Mouse (Mus musculus) embryo, embryonic 9.5 days (tissue): ENCODE results near the gene Grxcr1.

Experiments
- DNase-seq: peaks from one replicate; pipeline ENCODE4 v3.0.0-alpha.2; 2017; ENCODE audit errors: extremely low spot score

Gene Grxcr1

DNA sequence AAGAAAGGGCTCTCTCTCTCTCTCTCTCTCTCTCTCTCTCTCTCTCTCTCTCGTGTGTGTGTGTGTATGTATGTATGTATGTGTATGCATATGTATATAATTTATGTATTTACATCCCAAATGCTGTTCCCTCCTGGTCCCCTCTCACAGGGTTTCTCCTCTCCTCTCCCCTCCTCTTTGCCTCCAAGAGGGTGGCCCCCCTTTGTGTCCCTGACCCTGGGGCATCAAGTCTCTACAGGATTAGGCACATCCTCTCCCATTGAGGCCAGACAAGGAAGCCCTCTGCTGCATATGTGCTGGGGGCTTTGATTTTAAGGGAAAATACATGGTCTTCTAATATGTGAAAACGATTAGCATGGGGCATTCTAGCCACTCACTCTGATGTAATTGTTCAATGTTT is 61.5 kb downstream of the Grxcr1 start:
- no peak for DNase-seq

DNA sequence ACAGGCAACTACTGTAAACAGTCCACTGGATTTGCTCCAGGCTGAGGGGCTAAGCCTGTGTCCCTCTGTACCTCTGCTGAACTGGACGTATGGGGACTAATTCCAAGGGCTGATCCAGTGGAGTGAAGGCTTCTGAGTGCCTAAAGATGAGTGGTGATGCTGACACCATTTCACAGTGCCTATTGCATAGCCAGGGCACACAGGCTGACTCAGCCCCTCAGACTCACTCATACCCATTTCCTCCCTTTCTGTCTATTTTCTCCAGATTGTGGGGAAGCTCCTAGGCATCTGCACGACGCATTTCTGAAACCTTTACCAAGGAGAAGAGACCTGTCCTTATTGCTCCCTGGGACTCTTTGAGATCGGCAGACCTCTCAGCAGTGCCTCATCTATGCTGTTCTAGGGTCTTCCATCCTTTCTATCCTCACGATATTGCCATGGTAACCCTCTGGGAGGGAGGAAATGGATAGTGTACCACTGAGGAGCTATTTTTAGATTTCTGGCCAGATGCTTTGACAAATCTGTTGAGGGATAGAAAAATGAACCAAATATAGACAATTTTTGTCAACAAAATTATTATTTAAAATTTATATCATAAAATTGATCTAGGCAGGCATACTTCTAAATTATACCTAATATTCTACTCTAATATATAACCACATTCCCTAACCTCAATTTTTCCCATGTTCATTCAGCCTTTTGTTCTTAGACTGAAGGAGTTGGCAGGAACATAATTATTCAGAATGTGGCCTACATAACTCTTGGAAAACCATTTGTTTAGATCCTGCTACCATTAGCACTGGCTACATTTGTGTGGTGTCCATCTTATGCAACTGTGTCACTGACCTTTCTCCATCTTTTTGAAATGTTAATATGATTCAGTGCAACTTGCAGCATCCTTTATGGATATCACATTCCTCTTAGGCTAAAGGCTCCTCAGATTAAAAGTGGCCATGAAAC is 66.3 kb downstream of the Grxcr1 start:
- DNase-seq: no peak

DNA sequence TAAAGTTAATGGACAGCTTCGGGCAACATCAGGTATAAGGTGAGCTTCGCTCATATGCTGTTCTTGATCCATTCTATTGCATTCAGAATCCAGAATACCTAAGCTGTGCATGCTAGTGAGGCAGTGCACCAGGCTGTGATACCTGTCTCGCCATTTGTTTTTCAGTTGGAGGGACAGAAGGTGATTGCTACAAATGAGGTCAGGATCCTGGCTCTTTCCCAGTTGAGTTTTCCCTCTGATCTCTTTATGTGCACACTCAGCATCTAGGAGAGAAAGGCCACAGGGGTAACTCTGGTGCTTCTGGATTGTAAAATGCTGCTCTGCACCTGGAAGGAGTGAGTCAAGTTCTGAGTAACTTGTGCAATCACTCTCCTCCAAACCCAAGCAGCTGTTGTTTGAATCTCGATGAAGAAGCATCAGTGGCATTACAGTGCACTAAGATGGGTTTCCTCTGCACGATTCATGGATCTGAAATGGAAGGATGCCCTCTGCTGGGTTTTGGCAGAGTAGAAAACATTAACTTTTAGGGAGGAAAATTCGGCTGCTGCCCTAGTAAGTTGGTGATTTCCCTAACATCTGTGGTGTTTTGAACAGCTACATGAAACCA is 80.9 kb downstream of the Grxcr1 start:
- no peak for DNase-seq

DNA sequence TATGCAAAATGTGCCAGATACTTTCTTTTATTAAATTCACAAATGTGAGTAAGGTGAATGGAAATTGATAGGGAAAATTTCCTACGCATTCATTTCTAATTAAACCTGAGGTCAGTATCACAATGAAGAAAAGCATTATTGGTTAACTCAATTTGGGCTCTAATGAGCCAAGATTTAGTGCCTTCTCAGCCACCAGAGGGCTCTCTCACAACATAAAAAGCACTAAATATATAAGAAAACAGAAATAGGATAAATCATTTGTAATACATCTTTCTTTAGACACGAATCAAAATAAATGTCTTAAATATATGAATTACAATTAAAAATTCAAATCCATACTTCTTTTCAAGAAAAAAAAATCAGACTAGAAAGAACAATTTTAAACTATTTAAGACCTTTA is 89.2 kb downstream of the Grxcr1 start:
- DNase-seq: no peak

DNA sequence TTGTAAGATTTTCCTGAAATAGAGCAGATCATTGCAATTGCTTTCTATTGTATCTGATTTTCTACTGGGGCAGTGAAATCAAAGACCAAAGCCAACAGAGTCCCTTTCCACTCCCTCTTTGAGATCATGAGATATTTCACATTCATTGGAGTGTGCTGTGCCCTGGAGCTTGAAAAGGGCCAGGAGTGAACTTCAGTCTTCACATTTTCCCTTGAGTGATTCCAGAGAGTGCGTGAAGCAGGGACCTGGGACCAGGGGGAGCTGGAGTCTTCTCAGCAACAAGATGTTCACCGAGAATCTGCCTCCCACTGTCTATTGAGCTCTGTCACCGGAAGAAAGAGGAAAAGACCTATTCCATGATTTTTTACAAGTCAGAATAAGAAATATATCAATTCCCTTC is 91.2 kb downstream of the Grxcr1 start:
- DNase-seq: no peak

DNA sequence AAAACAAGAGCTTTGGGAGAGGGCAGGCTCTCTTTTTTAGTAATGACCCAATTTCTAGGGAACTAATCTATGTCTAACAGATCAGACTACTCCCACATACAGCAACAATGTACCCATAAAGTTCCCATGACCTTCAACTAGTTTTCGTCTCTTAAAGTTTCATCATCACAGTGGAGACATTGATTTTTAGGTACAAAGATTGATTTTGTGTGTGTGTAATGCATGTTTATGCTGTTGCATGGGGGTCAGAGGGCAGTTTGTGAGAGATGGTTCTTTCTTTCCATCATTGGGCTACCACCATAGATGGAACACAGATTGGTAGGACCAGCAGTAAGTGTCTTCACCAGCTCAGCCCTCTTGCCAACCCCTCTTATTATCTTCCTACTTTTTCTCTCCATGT is 93.8 kb downstream of the Grxcr1 start:
- no peak for DNase-seq

DNA sequence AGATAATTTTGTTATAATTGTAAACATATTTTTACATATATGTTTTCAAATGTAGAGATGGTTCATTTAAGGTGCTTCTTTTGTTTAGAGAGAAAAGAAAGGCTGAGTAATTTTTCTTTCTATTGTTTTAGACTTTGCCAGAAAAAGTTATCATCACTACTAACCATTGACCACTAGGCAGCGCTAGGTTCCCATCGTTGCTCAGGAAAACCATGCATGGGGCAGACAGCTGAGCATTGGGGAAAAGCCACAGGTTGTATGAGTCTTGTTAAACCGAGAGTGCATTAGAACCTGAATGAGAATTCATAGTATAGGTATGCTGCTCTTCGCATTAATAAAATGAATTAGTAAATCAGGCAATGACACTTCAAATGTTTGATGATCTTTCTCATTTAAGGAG is 96.8 kb downstream of the Grxcr1 start:
- peak; percentile 34 for DNase-seq

DNA sequence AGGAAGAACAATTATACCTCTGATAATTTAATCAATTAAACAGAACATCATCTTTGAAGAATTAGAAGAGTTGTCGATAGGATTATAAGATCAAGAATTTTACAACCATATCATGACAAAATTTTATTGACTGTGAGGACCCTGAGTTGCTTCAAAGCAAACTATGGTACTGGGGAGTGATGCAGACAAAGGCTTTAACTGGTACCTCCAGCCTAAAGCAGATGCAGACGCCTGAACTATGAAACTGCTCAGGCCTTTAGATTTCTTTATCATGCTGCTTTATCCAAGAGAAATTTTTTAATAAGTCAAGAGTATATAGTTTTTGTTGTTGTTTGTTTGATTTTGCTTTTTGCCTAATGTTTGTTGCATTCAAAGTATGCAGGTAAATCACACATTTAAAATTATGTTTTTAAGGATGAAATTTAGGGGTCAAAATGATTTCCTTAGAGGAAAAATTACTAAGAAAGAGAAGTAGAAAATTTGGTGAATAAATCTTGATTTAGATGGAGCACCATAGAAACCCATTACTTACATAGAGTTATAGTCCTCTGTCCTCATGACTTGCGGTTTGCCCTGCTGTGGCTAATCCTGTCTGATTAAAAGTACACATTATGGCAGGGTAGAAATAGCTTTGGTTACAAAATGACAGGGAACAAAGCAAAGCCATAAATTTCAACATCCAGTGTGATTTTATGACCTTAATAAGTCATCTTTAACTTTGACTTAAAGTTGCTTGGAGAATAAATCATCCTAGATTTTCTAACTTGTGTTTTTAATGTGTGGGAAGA is 97.4 kb downstream of the Grxcr1 start:
- DNase-seq: no peak

DNA sequence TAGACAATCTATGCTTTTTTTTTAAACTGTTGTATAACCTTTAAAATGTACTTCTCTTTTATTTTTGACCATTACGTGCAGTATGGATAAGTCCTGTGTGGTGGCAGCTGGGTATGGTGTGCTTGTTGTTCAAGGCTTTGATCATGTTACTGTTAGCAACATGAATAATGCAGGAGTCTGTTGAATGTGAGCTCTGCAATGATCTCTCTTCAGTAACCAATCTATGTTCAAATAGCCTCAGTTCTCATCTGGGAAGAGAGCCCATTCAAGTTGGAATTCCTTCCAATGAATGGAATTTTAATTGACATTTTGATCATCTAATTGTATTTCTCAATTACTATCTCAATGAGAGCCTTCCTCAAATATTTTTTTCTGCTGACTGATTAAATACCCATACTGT is 115.2 kb downstream of the Grxcr1 start:
- DNase-seq: no peak

DNA sequence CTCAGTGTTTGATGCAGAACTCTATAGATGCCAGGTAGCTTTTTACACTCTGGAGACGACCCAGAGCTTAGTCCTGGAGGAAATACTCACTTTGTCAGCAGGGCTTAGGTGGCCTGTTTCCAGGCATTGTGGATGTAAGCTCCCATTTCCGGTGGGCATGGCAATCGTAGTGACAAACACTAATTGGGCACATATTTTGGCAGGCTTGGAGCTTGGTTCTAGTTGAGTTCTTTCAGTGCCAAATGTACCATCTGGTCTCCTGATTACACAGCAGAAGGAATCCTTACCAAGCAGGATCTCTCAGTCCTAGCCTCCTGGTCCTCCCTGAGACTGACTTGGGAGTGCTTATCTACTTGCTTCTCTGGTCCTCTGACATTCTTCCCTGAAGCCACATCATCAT is 118.3 kb downstream of the Grxcr1 start:
- DNase-seq: no peak

DNA sequence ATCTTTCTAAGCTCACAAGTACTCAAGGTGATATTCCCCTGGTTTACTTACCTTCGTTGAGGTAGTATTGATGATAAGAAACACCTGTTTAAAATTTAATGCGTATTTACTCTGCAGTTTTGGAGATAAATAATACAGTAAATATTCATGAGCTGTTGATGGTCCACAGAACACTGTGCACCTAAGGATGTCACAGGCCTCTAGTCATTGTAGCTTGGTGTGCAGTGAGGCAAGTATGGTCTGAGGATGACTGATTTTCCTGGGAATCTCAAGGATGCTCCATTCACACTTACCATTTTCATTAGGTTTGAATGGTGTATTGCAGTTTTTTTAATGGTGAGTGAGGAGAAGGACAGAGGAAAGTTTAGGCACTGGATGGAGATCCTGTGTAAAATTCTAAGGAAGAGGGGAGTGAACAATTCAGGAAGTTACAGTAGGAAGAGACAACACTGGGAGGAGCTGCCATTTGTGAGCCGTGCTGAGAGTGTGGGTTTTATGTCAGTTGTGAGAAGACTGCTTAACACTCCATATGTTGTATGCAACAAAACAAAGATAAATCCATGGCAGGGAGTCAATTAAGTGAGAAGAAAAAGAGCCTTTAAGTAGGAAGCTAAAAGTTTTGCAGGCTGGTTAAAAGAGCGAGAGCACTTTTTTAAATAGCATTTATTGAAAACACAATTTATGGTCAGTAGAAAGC is 118.9 kb downstream of the Grxcr1 start:
- DNase-seq: no peak

DNA sequence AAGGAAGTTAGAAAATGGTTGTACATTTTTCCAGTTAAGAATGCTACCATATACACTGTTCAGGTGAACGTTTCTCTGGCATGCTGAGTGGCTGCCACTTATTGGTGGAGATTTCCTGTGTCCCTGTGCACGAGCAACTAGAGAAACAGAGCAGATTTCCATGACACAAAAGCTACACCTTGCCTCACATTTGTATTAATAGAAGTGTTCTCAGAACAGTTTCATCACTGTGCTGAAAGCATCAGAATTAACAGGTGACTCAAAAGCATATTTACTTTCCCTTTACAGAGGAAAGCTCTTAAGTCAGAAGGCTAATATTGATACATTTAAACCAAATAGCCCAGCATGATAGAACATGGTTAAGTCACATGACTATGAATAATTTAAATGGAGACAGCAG is 130.9 kb downstream of the Grxcr1 start:
- no peak for DNase-seq

DNA sequence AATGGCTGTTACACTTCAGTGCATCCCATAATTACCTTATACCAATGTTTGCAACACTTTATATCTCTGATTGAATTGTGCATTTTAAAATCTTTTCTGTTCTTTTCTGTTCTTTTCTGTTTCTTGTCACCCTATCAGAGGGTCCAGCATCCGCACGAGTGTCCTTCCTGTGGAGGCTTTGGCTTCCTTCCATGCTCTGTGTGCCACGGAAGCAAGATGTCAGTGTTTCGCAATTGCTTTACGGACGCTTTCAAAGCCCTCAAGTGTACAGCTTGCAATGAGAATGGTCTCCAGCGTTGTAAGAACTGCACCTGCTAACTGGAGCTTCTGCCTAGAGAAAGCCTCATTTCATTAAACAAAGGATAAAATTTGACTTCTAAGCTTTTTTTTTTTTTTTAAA is 134.3 kb downstream of the Grxcr1 start:
- no peak for DNase-seq
